Mouse (Mus musculus): ENCODE measurements around the gene Taar2. TPM values are rescaled to one million over a fixed set of nuclear protein-coding genes. Genes with fewer than 3 reads are reported as not detected.

The Taar2 gene
- total RNA-seq, 1 experiment = not detected

DNA sequence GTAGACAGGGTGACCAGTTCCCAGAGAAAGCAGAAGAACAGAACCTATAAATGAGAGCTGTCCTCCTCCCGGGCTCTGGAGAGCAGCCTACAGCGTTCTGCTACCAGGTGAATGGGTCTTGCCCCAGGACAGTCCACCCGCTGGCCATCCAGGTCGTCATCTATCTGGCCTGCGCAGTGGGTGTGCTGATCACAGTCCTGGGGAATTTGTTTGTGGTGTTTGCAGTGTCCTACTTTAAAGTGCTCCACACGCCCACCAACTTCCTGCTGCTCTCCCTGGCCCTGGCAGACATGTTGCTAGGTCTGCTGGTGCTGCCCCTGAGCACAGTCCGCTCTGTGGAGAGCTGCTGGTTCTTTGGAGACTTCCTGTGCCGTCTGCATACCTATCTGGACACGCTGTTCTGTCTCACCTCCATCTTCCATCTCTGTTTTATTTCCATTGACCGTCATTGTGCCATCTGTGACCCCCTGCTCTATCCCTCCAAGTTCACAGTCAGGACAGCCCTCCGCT lies 32.3 kb downstream of the Taar2 start, which contains the start of gene Taar5:
Gene Taar5, plus strand, starts transcription at position 51 of the 510 bp plus-strand sequence.
- Histone ChIP-seq H3K9ac (ENCODE audit: insufficient read depth, low read depth, low read length, poor library complexity, severe bottlenecking) (no peak within 1 kb of the TSS), H3K9me3 (ENCODE audit: control insufficient read depth, insufficient read depth, low read depth, low read length) (no peaks in the 10 kb centered on the region), H3K4me1 (ENCODE audit: control insufficient read depth in 2 of 2, insufficient read depth in 2 of 2, low read length in 2 of 2, poor library complexity in 1 of 2) (0 out of 4 replicates have a peak, but pooled peaks cover 0 to 2% of the 10 kb centered on the region in 2 experiments), H3K27ac (ENCODE audit: insufficient read depth, low read depth, low read length, poor library complexity, severe bottlenecking) (no peak within 1 kb of the TSS), H3K4me3 (ENCODE audit: insufficient read depth in 1 of 2, low read depth in 1 of 2, low read length in 2 of 2, poor library complexity in 1 of 2, severe bottlenecking in 1 of 2) (no peak within 1 kb of the TSS), H3K36me3 (ENCODE audit: control insufficient read depth, insufficient read depth, low read length, poor library complexity, severe bottlenecking) (no peaks in the 10 kb centered on the region)
- in situ Hi-C loops (cut with MboI; ENCODE audit: low sequenced_read_pairs in 2 of 2, unreplicated experiment in 2 of 2) = loop anchor here in 1 of 2 experiments (25.0 kb wide), 1 partner anchor 642 kb away; no protein-coding TSS in a partner anchor
- no peak for TF ChIP-seq MAFK (IDR thresholded peaks at IDR 0.05; ENCODE audit: insufficient read depth, low read depth, low read length)
- no peak for TF ChIP-seq CHD2 (IDR thresholded peaks at IDR 0.05; ENCODE audit: low read depth, low read length)
- no peak for TF ChIP-seq HCFC1 (IDR thresholded peaks at IDR 0.05; ENCODE audit: borderline replicate concordance, insufficient read depth, low read length)
- TF ChIP-seq ZC3H11A (IDR thresholded peaks at IDR 0.05; ENCODE audit: borderline replicate concordance, low read depth, low read length) = no peak
- no peak for TF ChIP-seq ZNF384 (IDR thresholded peaks at IDR 0.05; ENCODE audit: low read depth, low read length)
- no peak for DNase-seq (ENCODE audit: low read depth, low spot score)

- no peak overlapping the region for H3K4me3 ChIP-seq (ENCODE audit: insufficient read depth in 1 of 2, low read depth in 1 of 2, low read length in 2 of 2, poor library complexity in 1 of 2, severe bottlenecking in 1 of 2)
- H3K27ac ChIP-seq (ENCODE audit: insufficient read depth, low read depth, low read length, poor library complexity, severe bottlenecking) = no peak overlapping the region
- H3K9ac ChIP-seq (ENCODE audit: insufficient read depth, low read depth, low read length, poor library complexity, severe bottlenecking) = no peak overlapping the region
- DNase-seq (ENCODE audit: low read depth, low spot score) = no peak
- TF ChIP-seq ZC3H11A (IDR thresholded peaks at IDR 0.05; ENCODE audit: borderline replicate concordance, low read depth, low read length) = no peak
- no peak for TF ChIP-seq MAFK (IDR thresholded peaks at IDR 0.05; ENCODE audit: insufficient read depth, low read depth, low read length)
- TF ChIP-seq ZNF384 (IDR thresholded peaks at IDR 0.05; ENCODE audit: low read depth, low read length) = no peak
- no peak for TF ChIP-seq HCFC1 (IDR thresholded peaks at IDR 0.05; ENCODE audit: borderline replicate concordance, insufficient read depth, low read length)
- TF ChIP-seq CHD2 (IDR thresholded peaks at IDR 0.05; ENCODE audit: low read depth, low read length) = no peak
- in situ Hi-C loops (cut with MboI; ENCODE audit: low sequenced_read_pairs in 2 of 2, unreplicated experiment in 2 of 2) = loop anchor here in 1 of 2 experiments (25.0 kb wide), 1 partner anchor 641 kb away; no protein-coding TSS in a partner anchor
- H3K4me1 ChIP-seq (ENCODE audit: control insufficient read depth in 2 of 2, insufficient read depth in 2 of 2, low read length in 2 of 2, poor library complexity in 1 of 2) = 0 out of 4 replicates have a peak, but pooled peaks cover 0 to 2% of the 10 kb centered on the region in 2 experiments
- H3K36me3 ChIP-seq (ENCODE audit: control insufficient read depth, insufficient read depth, low read length, poor library complexity, severe bottlenecking) = no peaks in the 10 kb centered on the region
- no peaks in the 10 kb centered on the region for H3K9me3 ChIP-seq (ENCODE audit: control insufficient read depth, insufficient read depth, low read depth, low read length)
These were observed 32.9 kb downstream of the Taar2 start for GRCm38 (mm10) chr10:23971256-23971655.

DNA sequence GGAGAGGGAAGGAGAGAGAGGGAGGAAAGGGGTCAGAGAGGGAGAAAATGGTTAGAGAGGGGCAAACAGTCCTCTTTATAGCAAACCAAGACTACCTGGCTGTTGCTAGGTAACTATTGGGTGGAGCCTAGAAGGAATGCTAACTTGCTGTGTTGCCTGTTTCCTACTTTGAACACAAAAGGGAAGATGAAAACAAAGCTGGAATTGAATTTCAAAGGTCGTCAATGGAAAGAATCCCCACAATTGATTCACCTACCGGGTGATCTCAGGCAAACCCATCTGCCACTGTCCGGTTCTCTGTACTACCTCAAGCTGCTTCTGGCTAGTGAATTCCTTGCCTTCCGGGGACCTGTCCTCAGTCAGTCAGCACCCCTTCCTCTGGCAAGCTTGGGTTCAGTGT lies 39.6 kb downstream of the Taar2 start:
- Histone ChIP-seq H3K27ac (ENCODE audit: insufficient read depth, low read depth, low read length, poor library complexity, severe bottlenecking) (no peak overlapping the region), H3K4me1 (ENCODE audit: control insufficient read depth in 2 of 2, insufficient read depth in 2 of 2, low read length in 2 of 2, poor library complexity in 1 of 2) (peaks cover 2 to 4% of the 10 kb centered on the region in 2 experiments), H3K4me3 (ENCODE audit: insufficient read depth in 1 of 2, low read depth in 1 of 2, low read length in 2 of 2, poor library complexity in 1 of 2, severe bottlenecking in 1 of 2) (no peak overlapping the region), H3K36me3 (ENCODE audit: control insufficient read depth, insufficient read depth, low read length, poor library complexity, severe bottlenecking) (no peaks in the 10 kb centered on the region), H3K9ac (ENCODE audit: insufficient read depth, low read depth, low read length, poor library complexity, severe bottlenecking) (no peak overlapping the region), H3K9me3 (ENCODE audit: control insufficient read depth, insufficient read depth, low read depth, low read length) (no peaks in the 10 kb centered on the region)
- TF ChIP-seq ZC3H11A (IDR thresholded peaks at IDR 0.05; ENCODE audit: borderline replicate concordance, low read depth, low read length) = no peak
- TF ChIP-seq HCFC1 (IDR thresholded peaks at IDR 0.05; ENCODE audit: borderline replicate concordance, insufficient read depth, low read length) = no peak
- TF ChIP-seq ZNF384 (IDR thresholded peaks at IDR 0.05; ENCODE audit: low read depth, low read length) = no peak
- TF ChIP-seq MAFK (IDR thresholded peaks at IDR 0.05; ENCODE audit: insufficient read depth, low read depth, low read length) = no peak
- no peak for TF ChIP-seq CHD2 (IDR thresholded peaks at IDR 0.05; ENCODE audit: low read depth, low read length)
- peak; percentile 62 for DNase-seq (ENCODE audit: low read depth, low spot score)
- in situ Hi-C loops (cut with MboI; ENCODE audit: low sequenced_read_pairs in 2 of 2, unreplicated experiment in 2 of 2) = no loop called here

DNA sequence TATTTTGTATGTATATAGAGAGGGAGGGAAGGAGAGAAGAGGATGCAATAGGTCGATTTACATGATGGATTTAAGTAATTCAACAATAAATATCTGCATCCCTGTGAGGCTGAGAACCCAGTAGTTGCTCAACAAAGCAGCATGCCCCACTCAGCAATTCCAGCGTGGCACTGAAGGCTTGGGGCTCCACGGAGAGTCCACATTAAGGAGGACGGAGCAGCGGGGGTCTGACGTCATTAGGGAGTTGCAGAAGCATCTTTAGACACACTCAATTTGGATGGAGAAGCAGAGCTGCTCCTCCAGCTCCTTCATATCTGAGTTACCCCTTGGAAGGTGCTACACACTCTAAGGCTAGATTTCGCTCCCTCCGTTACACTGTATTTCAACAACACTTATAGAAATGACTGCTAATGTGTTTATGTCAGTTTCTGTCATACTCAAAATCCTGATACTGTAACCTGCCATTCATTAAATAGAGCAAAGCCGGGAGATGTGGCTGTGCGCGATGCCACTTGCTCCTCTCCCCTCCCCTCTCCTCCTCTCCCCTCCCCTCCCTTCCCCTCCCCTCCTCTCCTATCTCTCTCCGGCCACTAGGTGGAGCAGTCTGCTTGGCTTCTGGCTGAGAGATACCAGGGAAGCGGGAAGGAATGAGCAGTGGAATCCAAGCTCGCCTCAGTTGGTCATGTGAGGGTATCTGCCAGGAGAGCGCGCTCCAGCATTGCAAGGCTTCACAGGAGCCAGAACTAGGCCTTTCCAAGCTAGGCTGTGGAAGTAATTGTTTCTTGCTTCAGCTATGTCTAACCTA lies 40.7 kb downstream of the Taar2 start:
- Histone ChIP-seq H3K36me3 (ENCODE audit: control insufficient read depth, insufficient read depth, low read length, poor library complexity, severe bottlenecking) (no peaks in the 10 kb centered on the region), H3K4me1 (ENCODE audit: control insufficient read depth in 2 of 2, insufficient read depth in 2 of 2, low read length in 2 of 2, poor library complexity in 1 of 2) (peaks cover 2 to 4% of the 10 kb centered on the region in 2 experiments), H3K27ac (ENCODE audit: insufficient read depth, low read depth, low read length, poor library complexity, severe bottlenecking) (no peak overlapping the region), H3K4me3 (ENCODE audit: insufficient read depth in 1 of 2, low read depth in 1 of 2, low read length in 2 of 2, poor library complexity in 1 of 2, severe bottlenecking in 1 of 2) (no peak overlapping the region), H3K9ac (ENCODE audit: insufficient read depth, low read depth, low read length, poor library complexity, severe bottlenecking) (no peak overlapping the region), H3K9me3 (ENCODE audit: control insufficient read depth, insufficient read depth, low read depth, low read length) (no peaks in the 10 kb centered on the region)
- DNase-seq (ENCODE audit: low read depth, low spot score) = peak; percentile 91
- in situ Hi-C loops (cut with MboI; ENCODE audit: low sequenced_read_pairs in 2 of 2, unreplicated experiment in 2 of 2) = no loop called here
- TF ChIP-seq ZC3H11A (IDR thresholded peaks at IDR 0.05; ENCODE audit: borderline replicate concordance, low read depth, low read length) = peak; percentile 90
- no peak for TF ChIP-seq MAFK (IDR thresholded peaks at IDR 0.05; ENCODE audit: insufficient read depth, low read depth, low read length)
- TF ChIP-seq ZNF384 (IDR thresholded peaks at IDR 0.05; ENCODE audit: low read depth, low read length) = no peak
